Mouse (Mus musculus) retina, postnatal 1 day (tissue): ENCODE measurements around the gene Dpp10.
A peak's percentile ranks its signal among the peaks of the same experiment; 100 is the strongest.

Source experiments
- DNase-seq: peaks from one replicate; pipeline ENCODE4 v3.0.0-alpha.2; 2012

Dpp10 gene

DNA sequence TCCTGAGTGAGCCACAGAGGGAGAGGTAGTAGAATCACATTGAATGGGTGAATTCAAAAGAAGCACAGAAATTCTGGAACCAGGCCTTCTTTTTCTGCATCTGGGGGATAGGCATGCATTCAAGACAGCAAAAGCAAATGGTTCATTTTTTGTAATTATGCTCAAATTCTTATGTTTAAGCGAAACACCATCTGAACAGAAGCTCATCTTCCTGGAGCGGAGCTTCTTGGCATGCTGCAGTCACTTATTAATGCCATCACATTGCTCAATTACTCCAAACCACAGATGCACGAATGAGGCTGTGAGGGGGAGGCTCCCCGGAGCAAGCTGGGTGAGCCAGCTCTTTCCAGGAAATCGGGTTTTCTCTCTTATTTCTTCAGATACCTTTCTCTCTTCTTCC, 142.7 kb downstream of the Dpp10 start:
- no peak for DNase-seq

DNA sequence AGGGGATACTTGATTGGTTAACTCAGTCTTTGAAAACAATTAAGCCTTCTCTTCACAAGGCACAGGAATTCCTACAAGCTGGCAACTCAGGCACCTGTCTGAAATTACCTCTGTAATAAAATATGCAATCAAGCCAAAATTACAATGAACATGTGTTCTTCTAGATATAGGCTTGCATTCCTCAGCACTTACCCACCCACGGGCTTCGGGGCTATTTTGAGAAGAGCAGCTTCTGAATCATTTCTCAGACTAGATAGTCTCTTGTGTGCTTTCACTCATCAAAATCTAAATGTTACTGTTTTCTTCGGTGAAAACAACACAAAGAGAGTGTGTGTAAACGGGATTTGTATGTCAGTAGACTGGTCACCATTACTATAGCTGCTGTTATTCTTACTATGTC, 144.1 kb downstream of the Dpp10 start:
- DNase-seq: no peak

DNA sequence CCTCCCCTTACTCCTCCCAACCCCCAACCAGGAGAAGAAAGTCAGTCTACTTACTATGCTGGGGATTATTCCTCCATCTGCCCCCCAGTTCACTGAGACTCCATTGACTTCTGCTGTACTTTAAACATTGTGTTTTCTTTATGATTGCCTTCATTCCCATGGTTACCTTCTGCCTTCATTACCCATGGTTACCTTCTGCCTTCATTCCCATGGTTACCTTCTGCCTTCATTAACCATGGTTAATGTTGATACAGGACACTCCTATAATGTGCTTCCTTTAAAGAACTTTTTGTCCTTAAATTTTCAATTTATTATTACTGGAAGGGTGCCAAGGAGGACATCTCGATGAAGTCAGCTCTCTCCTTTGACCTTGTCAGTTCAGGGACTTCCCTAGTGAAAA, 158.1 kb downstream of the Dpp10 start:
- DNase-seq: no peak

DNA sequence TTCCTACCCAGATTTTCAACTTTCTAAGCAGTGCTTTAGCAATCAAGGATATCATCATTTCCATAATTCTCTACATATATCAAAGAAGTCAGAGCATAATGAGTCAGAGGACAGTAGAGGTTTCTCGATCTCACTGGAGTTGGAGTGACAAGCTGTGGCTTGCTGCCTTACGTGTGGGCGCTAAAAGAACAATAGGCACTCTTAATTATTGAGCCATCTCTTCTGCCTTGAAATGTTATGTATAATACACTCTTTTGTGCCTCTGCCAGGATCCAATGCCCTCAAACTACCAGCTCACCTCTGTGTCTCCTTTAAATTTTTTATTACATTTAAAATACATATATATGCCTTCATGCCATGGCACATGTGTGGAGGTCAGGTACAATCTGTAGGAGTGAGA, 198.5 kb downstream of the Dpp10 start:
- DNase-seq: no peak

DNA sequence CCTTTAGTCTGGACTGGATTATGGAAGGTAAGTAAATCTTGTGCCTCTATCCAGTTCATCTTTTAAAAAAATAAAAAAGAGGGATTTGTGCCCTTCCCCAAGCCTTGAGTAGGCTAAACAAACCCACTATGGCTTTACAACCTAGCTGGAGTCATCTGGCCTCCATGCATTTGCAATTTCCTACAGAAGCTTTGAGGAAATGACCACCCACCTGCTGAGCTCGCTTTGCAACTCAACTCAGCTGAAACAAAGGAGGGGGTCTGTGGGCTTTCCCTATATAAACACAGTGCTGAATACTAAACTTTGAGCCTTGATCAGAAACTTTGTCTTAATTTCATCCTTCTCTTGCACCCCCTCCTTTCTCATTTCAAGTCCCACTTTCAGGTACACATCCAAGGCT, 244.2 kb downstream of the Dpp10 start:
- no peak for DNase-seq

DNA sequence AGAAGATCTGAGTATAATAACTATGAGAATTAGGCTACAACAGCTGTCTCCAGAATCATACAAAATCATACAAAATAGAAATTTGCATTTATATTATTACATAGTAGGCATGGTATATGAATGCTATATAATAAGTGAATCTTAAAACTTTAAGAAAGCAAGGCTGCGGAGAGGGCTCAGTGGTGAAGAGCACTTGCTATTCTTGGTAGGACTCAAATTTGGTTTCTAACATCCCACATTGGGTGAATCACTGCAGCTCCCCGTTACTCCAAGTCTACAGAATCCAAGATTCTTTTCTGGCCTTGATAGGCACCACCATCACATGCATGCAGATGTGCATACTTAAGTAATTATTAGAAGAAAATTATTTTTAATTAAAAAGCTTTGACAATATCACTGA, 279.8 kb downstream of the Dpp10 start:
- no peak for DNase-seq

DNA sequence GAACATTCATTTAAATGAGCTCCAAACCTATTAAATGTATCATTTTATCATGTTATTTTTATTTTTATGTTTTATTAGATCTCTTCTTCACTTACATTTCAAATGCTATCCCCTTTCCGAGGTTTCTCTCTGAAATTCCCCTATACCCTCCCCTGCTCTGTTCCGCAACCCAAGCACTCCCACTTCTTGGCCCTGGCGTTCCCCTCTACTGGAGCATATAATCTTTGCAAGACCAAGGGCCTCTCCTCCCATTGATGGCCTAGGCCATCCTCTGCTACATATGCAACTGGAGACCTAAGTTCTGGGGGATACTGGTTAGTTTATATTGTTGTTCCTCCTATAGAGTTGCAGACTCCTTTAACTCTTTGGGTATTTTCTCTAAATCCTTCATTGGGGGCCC, 283.1 kb downstream of the Dpp10 start:
- DNase-seq: no peak

DNA sequence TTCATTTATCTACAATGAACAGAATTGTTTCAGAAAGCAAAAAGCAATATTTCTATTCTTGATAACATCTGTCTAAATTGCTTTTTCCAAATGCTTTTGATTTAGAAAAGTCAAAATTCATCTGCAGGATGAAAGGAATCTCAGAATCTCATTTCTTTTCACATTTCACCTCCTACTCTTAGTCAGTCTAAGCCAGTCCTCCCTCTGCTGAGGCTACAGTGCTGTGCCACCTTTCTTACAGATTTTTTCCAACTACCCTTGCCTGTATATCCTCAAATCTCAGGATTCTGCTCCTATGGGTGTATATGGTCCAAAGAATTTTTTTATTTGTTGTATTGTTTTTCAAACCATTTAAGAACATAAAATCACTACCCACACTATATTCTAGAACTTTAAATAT, 289.3 kb downstream of the Dpp10 start:
- no peak for DNase-seq

DNA sequence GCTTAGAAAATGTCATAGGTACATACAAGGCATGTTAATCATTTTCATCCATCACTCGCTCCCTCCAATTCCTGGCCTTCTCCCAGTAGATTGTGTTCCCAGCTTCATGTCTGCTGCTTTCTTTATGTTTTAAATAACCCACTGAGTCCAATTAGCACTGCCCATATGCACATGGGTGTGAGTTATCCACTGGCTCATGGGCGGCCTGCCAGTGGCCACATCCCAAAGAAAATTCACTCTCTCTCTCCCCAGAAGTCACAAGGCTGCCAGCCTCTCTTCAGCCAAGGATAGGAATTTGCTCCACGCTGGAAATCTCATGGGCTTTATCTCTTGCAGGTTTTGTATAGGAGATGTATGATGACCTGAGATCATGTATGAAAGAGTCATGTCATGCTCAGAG, 338.1 kb downstream of the Dpp10 start:
- DNase-seq: no peak

DNA sequence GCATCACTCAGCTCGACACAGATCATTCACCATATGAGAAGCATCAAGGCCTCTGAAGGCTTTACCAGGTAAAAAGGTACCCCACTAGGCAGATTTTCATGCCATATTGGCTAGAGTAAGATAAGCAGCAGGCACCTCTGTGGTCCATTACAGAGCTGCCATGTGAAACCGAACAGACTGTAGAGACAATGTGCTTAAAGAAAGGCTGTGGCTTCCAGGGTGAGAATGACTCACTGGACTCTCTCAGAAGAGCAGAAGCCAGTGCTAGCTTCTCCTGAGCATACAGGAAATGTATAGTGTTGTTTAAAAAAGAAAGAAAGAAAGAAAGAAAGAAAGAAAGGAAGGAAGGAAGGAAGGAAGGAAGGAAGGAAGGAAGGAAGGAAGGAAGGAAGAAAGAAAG, 386.9 kb downstream of the Dpp10 start:
- DNase-seq: no peak

DNA sequence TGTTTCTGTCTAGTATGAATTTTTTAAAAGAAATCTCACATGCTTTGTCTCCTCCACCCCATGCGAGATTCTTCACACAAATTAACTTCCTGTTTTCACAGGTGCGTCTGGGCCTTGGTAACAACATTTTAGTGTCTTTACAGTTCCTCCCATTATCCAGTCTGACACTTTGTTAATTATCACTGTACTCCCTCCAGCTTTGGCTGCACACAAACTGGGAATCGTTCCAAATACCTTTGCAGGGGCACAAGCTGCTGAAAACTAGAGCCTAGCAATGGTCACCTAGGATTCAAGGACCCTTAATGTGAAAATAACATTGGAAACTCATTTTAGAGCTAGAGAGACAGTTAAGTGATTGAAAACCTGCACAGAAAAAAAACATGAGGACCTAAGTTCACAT, 388.8 kb downstream of the Dpp10 start:
- DNase-seq: peak; percentile 5

DNA sequence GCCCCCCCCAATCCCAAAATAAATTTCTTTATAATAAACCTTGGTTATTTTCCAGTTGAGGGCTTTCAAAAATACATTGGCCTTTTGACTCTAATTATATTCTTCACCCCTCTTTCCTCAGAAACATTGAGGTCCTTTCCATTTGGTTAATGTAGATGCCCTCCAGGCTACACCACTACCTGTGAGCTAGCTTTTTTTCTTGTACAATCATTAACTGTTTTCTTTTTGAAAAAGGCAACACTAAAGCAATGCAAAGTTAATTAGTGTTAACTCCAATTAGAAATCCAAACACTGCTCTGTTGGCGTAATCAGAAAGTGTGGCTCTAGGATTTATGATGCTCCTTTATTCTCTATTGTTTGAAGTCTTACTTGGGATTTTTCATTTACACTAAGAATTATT, 407.5 kb downstream of the Dpp10 start:
- DNase-seq: no peak

DNA sequence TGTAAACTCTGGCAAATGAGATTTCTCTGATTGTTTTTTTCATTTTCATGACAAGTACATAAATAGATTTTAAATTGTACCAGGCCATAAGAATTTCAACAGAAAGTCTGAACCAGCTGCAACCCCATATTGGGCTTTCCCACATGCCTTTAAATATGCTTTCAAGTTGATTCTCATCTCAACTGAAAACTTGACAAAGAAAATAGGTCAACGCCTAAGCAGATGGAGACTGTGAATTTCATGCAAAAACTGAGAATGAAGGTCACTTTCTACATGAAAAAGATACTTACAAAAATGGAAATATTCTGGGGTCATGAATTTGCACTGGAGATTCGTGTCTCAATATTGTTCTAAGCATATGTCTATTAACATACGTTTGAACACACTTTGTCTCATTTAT, 417.1 kb downstream of the Dpp10 start:
- DNase-seq: no peak

DNA sequence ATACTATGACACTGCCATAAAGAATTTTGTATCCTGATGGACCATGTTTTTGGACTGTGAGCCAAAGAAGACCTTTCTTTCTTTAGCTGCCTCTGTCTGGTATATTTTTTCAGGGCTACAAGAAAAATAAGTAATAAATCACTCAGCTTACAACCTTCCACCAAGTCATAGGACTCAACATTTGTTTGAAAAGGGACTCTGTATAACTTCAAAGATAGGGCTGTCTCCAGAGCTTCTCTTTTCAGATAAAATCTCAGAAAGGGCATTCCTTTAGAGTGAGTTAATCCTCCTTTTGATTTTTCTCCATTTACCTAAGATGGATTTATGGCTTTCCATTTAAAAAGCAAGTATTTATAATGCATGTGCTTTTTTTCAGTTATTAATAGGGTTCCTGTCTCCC, 460.5 kb downstream of the Dpp10 start:
- DNase-seq: no peak

DNA sequence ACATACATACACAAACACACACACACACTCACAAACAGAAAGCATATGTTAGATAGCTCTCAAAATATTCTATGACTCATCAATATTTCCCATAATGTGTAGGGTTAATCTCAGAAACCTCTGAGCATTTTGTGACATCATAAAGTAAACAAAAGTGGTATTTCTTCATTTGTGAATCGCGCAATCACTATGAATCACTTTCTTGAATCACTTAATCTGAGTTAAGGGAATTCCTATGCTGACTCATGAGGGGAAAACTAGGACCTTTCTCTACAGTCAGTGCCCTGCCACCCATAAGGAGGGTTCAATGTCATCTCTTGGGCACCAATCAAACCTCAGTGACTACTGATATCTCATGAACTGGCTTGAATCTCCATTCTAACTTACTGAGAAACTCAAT, 465.2 kb downstream of the Dpp10 start:
- no peak for DNase-seq

DNA sequence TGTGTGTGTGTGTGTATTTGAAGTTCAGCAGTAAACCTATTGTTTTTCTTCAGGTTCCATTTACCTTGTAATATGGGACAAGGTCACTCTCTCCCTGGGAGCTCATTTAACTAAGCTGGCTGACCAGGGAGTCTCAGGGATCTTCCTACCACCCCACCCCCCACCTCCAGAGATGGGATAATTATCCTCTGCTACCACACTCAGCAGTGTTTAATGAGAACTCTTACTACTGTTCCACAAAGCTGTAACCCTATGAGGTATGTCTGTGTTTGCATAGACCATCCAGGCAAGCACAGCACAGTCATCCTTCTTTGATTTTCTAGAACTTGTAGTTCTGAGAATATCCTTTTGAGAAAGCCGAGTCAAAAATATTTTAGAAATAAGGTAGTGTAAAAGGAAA, 471.6 kb downstream of the Dpp10 start:
- DNase-seq: no peak

DNA sequence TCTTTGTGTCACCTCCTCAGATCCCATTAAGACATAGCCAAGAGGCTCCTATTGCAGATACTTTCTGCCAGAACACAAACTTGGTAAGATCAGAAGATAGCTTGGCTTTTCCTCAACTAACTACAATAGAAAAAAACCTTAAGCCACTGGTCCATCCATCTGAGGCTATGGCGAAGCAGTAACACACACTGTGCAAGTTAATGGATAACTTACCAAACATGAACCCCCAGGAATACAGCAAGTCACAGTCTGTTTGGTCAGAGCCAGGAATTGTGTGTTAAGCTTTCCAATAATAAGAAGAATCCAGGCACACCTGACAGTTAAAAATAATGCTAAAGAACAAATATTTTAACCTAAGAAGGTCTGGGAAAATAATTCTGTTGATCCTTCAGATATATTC, 502.9 kb downstream of the Dpp10 start:
- DNase-seq: no peak

DNA sequence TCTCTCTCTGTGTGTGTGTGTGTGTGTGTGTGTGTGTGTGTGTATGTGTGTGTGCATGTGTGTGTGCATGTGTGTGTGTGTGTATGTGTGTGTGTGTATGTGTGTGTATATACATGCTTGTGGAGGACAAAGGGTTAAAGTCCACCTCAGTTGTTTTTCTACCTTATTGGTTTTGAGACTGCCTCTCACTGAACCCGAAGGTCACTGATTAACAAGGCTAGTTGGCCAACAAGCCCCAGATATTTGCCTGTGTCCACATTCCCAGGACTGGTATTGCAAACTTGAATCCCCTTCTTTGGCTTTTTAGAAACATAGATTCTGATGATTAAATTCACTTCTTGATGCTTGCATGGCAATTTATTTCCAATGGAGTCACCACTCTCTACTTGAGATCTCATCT, 577.6 kb downstream of the Dpp10 start:
- no peak for DNase-seq

DNA sequence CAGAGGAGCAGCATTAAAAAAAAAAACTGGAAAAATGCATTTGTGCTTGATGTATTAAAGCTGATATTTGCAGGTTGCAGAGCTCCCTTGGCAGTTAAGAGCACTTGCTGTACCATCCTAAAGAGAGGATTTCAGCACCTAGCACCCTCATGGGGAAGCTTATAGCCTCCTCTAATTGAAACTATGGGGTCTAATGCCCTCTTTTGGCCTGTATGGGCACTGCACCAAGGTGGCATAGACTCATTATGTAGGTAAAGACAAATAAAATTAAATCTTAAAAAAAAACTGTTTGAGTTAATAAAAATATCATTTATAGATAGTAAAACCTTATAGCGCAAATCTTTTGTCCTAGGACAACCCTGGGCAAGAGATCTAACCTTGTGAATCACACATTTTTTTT, 631.2 kb downstream of the Dpp10 start:
- no peak for DNase-seq

DNA sequence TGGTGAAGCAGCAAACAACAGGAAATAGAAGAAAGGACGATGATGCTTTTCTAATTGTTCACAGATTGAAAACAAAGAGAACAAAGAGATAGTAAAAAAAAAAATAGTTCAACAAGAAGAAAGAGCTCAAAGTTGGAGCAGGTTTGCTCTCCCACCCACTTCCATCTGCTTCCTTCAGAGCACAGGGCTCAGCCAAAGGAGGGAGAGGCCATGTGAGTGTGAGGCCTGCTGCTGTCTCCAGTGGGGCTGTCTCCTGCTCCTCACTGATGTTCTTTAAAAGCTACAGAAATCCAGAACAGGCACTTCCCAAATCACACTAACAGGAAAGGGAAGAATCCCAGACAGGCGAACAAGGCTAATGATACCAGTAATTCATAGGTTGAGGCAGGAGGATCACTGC, 694.1 kb downstream of the Dpp10 start:
- DNase-seq: no peak

DNA sequence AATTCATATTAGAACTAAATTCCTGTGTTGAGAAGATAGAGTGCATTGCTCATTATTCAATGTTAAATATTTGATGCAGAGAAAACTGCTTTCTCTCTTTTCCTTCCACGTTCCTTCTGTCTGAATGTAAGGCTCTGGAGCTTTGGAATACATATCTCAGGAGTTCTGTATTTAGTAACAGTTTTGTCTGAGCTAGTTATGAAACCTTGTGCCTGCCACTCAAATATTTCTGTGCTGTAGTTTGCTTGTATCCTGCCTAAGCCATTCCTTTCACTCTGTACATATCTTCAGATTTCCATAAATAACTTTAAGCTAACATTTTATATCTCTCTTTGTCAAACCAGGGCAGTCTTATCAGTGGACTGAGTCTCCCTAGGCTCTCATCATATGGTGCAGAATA, 707.5 kb downstream of the Dpp10 start:
- no peak for DNase-seq

DNA sequence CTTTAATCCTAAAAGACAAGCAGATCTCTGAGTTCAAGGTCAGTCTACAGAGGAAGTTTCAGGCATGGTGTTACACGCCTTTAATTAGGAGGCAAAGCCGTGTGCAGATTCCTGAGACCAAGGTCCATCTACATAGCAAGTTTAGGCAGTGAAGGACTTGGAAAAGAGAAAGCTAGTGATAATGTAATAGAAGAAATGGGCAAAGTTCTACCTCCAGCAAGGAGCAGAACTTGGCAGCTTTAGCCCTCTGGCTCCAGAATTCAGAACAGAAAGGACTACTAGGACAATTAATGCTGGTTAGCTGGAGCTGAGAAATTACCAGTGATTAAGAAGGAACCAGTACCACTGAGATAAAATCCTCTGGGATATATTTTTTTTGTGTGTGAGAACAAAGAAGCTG, 728.5 kb downstream of the Dpp10 start:
- DNase-seq: no peak
